Mouse (Mus musculus) midbrain, embryonic 13.5 days (tissue): ENCODE data around the gene Bcas2. TPM values are rescaled to one million over a fixed set of nuclear protein-coding genes. Genes with fewer than 3 reads are reported as not detected.
"Not testable (repeated sequence)": the region's sequence is repeated elsewhere in the genome, so short reads cannot be mapped to it uniquely, and the experiment has no call there.

Source experiments
- ATAC-seq: fragments of 200-750 bp; cut with Nextera tagmentation; 2 replicates; pipeline ENCODE4 v1.8.0; 2017; ENCODE audit warnings: mild to moderate bottlenecking, moderate TSS enrichment, moderate library complexity
- H3K27ac ChIP-seq: fragments of 300-500 bp; sonication (generic); 2 replicates; pipeline ENCODE4 v1.5.1; 2015; ENCODE audit warnings: inconsistent platforms, mild to moderate bottlenecking, moderate library complexity
- H3K27me3 ChIP-seq: fragments of 300-500 bp; sonication (generic); 2 replicates; pipeline ENCODE4 v1.6.1; 2015; ENCODE audit warnings: mild to moderate bottlenecking, inconsistent platforms
- H3K36me3 ChIP-seq: fragments of 300-500 bp; sonication (generic); 2 replicates; pipeline ENCODE4 v1.6.1; 2015; ENCODE audit warnings: mild to moderate bottlenecking, inconsistent platforms
- H3K4me1 ChIP-seq: fragments of 300-500 bp; sonication (generic); replicated peaks from 2 replicates; pipeline ENCODE4 v1.6.1; 2015; ENCODE audit warnings: inconsistent platforms
- H3K4me2 ChIP-seq: fragments of 300-500 bp; sonication (generic); replicated peaks from 2 replicates; pipeline ENCODE4 v1.6.1; 2015; ENCODE audit warnings: moderate library complexity, mild to moderate bottlenecking, inconsistent platforms
- H3K4me3 ChIP-seq: fragments of 300-500 bp; sonication (generic); replicated peaks from 2 replicates; pipeline ENCODE4 v1.5.1; 2015; ENCODE audit warnings: mild to moderate bottlenecking, inconsistent platforms
- H3K9ac ChIP-seq: fragments of 300-500 bp; sonication (generic); replicated peaks from 2 replicates; pipeline ENCODE4 v1.6.1; 2015; ENCODE audit warnings: mild to moderate bottlenecking, inconsistent platforms
- H3K9me3 ChIP-seq: fragments of 300-500 bp; sonication (generic); 2 replicates; pipeline ENCODE4 v1.6.1; 2016; ENCODE audit warnings: mild to moderate bottlenecking, inconsistent platforms
- WGBS: fragments of 180-500 bp; shearing (Covaris S2); methylation state at CpG from one replicate; pipeline ENCODE4 v1.1.7; 2015; 5-methylcytosine and 5-hydroxymethylcytosine counted together
- polyA plus RNA-seq: library from polyadenylated mRNA; unstranded; fragments of >200 nt; fragmentation: Nextera tagmentation; extraction: Ambion mirVana; gene quantifications from 2 replicates; pipeline ENCODE4 v1.2.1, GENCODE M21; 2015

Bcas2 gene
- polyA plus RNA-seq, 1 experiment from 2014 or later: 247 TPM

GRCm38 (mm10) chr3:103140095-103140838 is 31.2 kb upstream of the Bcas2 start:
- H3K4me3 ChIP-seq, H3K36me3 ChIP-seq, H3K27me3 ChIP-seq, ATAC-seq, H3K4me2 ChIP-seq, H3K9me3 ChIP-seq, H3K9ac ChIP-seq, H3K4me1 ChIP-seq, H3K27ac ChIP-seq: not testable (repeated sequence)
- 70% methylated on average over 11 of the region's 11 CpGs for WGBS

- Histone ChIP-seq H3K9me3 (no peaks in the 10 kb centered on the region), H3K36me3 (no peaks in the 10 kb centered on the region), H3K27ac (no peak overlapping the region), H3K4me3 (no peak overlapping the region), H3K27me3 (no peaks in the 10 kb centered on the region), H3K9ac (no peak overlapping the region), H3K4me1 (peaks cover 2% of the 10 kb centered on the region), H3K4me2 (no peak overlapping the region)
- WGBS: 88% methylated on average over 11 of the region's 11 CpGs
- ATAC-seq: no peak
Observed at GRCm38 (mm10) chr3:103141287-103141686, 30.2 kb upstream of the Bcas2 start.

- no peak for ATAC-seq
- 89% methylated on average over 10 of the region's 10 CpGs for WGBS
- Histone ChIP-seq H3K4me3 (no peak overlapping the region), H3K27ac (no peak overlapping the region), H3K4me1 (peaks cover 4% of the 10 kb centered on the region), H3K9me3 (no peaks in the 10 kb centered on the region), H3K36me3 (no peaks in the 10 kb centered on the region), H3K27me3 (no peaks in the 10 kb centered on the region), H3K9ac (no peak overlapping the region), H3K4me2 (no peak overlapping the region)
Observed at GRCm38 (mm10) chr3:103142366-103142765, 29.1 kb upstream of the Bcas2 start.

GRCm38 (mm10) chr3:103145336-103145735 is 26.1 kb upstream of the Bcas2 start:
- no peaks in the 10 kb centered on the region for H3K27me3 ChIP-seq
- H3K4me1 ChIP-seq: peaks cover 4% of the 10 kb centered on the region
- H3K27ac ChIP-seq: no peak overlapping the region
- no peak overlapping the region for H3K4me2 ChIP-seq
- WGBS: 72% methylated on average over 2 of the region's 2 CpGs
- H3K4me3 ChIP-seq: no peak overlapping the region
- no peaks in the 10 kb centered on the region for H3K9me3 ChIP-seq
- no peaks in the 10 kb centered on the region for H3K36me3 ChIP-seq
- no peak for ATAC-seq
- no peak overlapping the region for H3K9ac ChIP-seq

- 79% methylated on average over 4 of the region's 4 CpGs for WGBS
- ATAC-seq: no peak
- H3K4me1 ChIP-seq: peaks cover 4% of the 10 kb centered on the region
- no peaks in the 10 kb centered on the region for H3K36me3 ChIP-seq
- H3K27me3 ChIP-seq: no peaks in the 10 kb centered on the region
- no peak overlapping the region for H3K9ac ChIP-seq
- H3K4me3 ChIP-seq: no peak overlapping the region
- no peak overlapping the region for H3K27ac ChIP-seq
- H3K9me3 ChIP-seq: no peaks in the 10 kb centered on the region
- no peak overlapping the region for H3K4me2 ChIP-seq
Observed at GRCm38 (mm10) chr3:103145791-103146190, 25.7 kb upstream of the Bcas2 start.

- Histone ChIP-seq H3K27me3 (no peaks in the 10 kb centered on the region), H3K27ac (no peak overlapping the region), H3K4me2 (no peak overlapping the region), H3K4me3 (no peak overlapping the region), H3K36me3 (no peaks in the 10 kb centered on the region), H3K9me3 (no peaks in the 10 kb centered on the region), H3K9ac (no peak overlapping the region), H3K4me1 (peaks cover 4% of the 10 kb centered on the region)
- ATAC-seq: no peak
- 65% methylated on average over 23 of the region's 23 CpGs for WGBS
Observed at GRCm38 (mm10) chr3:103146330-103147166, 24.9 kb upstream of the Bcas2 start.

- Histone ChIP-seq H3K4me2 (no peak overlapping the region), H3K36me3 (no peaks in the 10 kb centered on the region), H3K4me1 (peaks cover 4% of the 10 kb centered on the region), H3K9ac (no peak overlapping the region), H3K4me3 (no peak overlapping the region), H3K9me3 (no peaks in the 10 kb centered on the region), H3K27ac (no peak overlapping the region), H3K27me3 (no peaks in the 10 kb centered on the region)
- 86% methylated on average over 4 of the region's 4 CpGs for WGBS
- no peak for ATAC-seq
Observed at GRCm38 (mm10) chr3:103147775-103148174, 23.7 kb upstream of the Bcas2 start.

GRCm38 (mm10) chr3:103148941-103149340 is 22.5 kb upstream of the Bcas2 start:
- Histone ChIP-seq H3K9me3 (no peaks in the 10 kb centered on the region), H3K4me2 (no peak overlapping the region), H3K4me3 (no peak overlapping the region), H3K27ac (no peak overlapping the region), H3K36me3 (no peaks in the 10 kb centered on the region), H3K27me3 (no peaks in the 10 kb centered on the region), H3K4me1 (peaks cover 4% of the 10 kb centered on the region), H3K9ac (no peak overlapping the region)
- 92% methylated on average over 10 of the region's 10 CpGs for WGBS
- ATAC-seq: no peak

GRCm38 (mm10) chr3:103153761-103154160 is 17.7 kb upstream of the Bcas2 start:
- H3K36me3 ChIP-seq: no peaks in the 10 kb centered on the region
- H3K4me3 ChIP-seq: no peak overlapping the region
- H3K4me1 ChIP-seq: no peaks in the 10 kb centered on the region
- ATAC-seq: no peak
- H3K27ac ChIP-seq: no peak overlapping the region
- no peaks in the 10 kb centered on the region for H3K27me3 ChIP-seq
- no peak overlapping the region for H3K4me2 ChIP-seq
- no peak overlapping the region for H3K9ac ChIP-seq
- H3K9me3 ChIP-seq: no peaks in the 10 kb centered on the region

GRCm38 (mm10) chr3:103159232-103159900 is 12.1 kb upstream of the Bcas2 start:
- Histone ChIP-seq H3K27me3 (no peaks in the 10 kb centered on the region), H3K36me3 (no peaks in the 10 kb centered on the region), H3K4me3 (no peak overlapping the region), H3K9me3 (no peaks in the 10 kb centered on the region), H3K4me1 (no peaks in the 10 kb centered on the region), H3K9ac (no peak overlapping the region), H3K27ac (no peak overlapping the region), H3K4me2 (no peak overlapping the region)
- 64% methylated on average over 3 of the region's 3 CpGs for WGBS
- ATAC-seq: no peak

- WGBS: 7% methylated on average over 4 of the region's 4 CpGs
- H3K4me2 ChIP-seq: no peak overlapping the region
- H3K9ac ChIP-seq: no peak overlapping the region
- H3K36me3 ChIP-seq: peaks cover 14% of the 10 kb centered on the region
- no peak overlapping the region for H3K27ac ChIP-seq
- H3K9me3 ChIP-seq: no peaks in the 10 kb centered on the region
- peaks cover 16% of the 10 kb centered on the region for H3K4me1 ChIP-seq
- no peak for ATAC-seq
- no peaks in the 10 kb centered on the region for H3K27me3 ChIP-seq
- H3K4me3 ChIP-seq: no peak overlapping the region
Observed at GRCm38 (mm10) chr3:103169771-103170170, 1.7 kb upstream of the Bcas2 start.

GRCm38 (mm10) chr3:103172615-103173014 is 1.2 kb downstream of the Bcas2 start:
- peak overlapping the region; percentile 85 for H3K4me2 ChIP-seq
- no peak for ATAC-seq
- WGBS: 61% methylated on average over 5 of the region's 5 CpGs
- peaks cover 16% of the 10 kb centered on the region for H3K4me1 ChIP-seq
- peak overlapping the region; percentile 81 for H3K9ac ChIP-seq
- peak overlapping the region; percentile 91 for H3K4me3 ChIP-seq
- H3K9me3 ChIP-seq: no peaks in the 10 kb centered on the region
- no peaks in the 10 kb centered on the region for H3K27me3 ChIP-seq
- no peak overlapping the region for H3K27ac ChIP-seq
- peaks cover 38% of the 10 kb centered on the region for H3K36me3 ChIP-seq
